Mouse (Mus musculus): ENCODE data around the gene Trim3.

The Trim3 gene

DNA sequence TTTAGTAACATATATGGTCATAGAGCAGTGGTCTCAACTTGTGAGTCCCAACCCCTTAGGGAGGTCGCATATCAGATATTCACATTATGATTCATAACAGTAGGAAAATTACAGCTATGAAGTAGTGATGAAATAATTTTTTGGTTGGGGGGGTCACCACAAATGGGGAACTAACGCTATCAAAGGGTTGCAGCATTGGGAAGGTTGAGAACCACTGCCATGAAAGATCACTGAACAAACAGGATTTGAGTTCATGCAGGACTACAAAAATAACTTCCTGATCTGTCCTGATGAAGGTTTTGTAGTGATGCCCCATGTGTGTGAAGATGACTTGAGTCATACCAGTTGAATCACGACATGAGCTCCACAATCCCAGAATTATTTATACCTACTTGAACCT is 24.9 kb downstream of the Trim3 start:
- DNase-seq (ENCODE audit: low spot score in 2 of 2) = no peak

GRCm38 (mm10) chr7:105602860-105603623 is 30.3 kb downstream of the Trim3 start:
- peak; percentile 18 to 43 for DNase-seq (ENCODE audit: low spot score in 2 of 2)

GRCm38 (mm10) chr7:105590097-105590496 is 43.3 kb downstream of the Trim3 start:
- no peak for DNase-seq (ENCODE audit: low spot score in 2 of 2)

- DNase-seq (ENCODE audit: low spot score in 2 of 2) = no peak
Observed at GRCm38 (mm10) chr7:105588325-105588912, 45.0 kb downstream of the Trim3 start.

GRCm38 (mm10) chr7:105581959-105582358 is 51.4 kb downstream of the Trim3 start:
- no peak for DNase-seq (ENCODE audit: low spot score in 2 of 2)

GRCm38 (mm10) chr7:105581094-105581703 is 52.2 kb downstream of the Trim3 start, which contains the start of gene Apbb1:
Gene Apbb1, minus strand, starts transcription at chr7:105581653.
- peak; percentile 26 to 48 for DNase-seq (ENCODE audit: low spot score in 2 of 2)

GRCm38 (mm10) chr7:105580627-105581089 is 52.7 kb downstream of the Trim3 start:
- no peak for DNase-seq (ENCODE audit: low spot score in 2 of 2)

DNA sequence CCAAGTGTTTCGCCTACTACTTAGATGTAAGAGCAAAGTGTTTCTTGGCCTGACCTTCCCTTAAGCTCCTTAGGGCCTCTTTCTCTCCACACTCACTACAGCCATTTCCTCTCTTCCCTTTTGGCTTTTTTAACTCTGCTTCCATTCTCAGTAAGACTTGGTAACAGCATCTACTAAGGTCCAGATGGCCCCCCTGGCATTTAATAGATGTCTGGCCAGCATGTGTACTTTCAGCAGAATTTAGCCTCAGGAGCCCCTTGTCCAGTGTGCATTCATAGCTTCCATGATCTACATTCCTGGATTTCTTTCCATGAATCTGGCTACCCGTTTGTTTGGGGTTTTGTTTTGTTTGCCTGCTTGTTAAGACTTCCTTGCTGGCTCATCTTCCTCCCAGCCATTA is 54.9 kb downstream of the Trim3 start:
- DNase-seq (ENCODE audit: low spot score in 2 of 2) = no peak

DNA sequence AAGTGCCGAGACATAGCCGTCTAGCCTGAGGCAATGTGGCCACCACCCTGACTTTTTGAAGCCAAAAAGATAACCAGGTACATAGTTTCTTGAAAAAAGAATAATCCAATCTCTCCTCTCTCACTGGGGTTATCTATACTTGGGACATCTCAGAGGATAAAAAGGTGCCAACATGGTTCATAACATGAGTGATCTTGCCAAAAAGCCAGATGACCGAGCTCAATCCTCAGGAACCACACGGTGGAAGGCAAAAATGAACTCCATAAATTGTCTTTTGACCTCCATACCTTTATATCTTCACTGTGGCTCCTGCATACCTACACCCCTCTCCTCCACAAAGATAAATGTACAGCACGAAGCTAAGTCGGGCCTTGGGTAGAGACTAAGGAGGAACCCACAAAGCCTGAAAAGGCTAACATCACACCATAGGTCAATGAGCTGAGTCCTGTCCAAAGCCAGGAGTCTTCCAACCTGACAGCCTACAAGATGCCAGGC is 55.9 kb downstream of the Trim3 start:
- no peak for DNase-seq (ENCODE audit: low spot score in 2 of 2)

DNA sequence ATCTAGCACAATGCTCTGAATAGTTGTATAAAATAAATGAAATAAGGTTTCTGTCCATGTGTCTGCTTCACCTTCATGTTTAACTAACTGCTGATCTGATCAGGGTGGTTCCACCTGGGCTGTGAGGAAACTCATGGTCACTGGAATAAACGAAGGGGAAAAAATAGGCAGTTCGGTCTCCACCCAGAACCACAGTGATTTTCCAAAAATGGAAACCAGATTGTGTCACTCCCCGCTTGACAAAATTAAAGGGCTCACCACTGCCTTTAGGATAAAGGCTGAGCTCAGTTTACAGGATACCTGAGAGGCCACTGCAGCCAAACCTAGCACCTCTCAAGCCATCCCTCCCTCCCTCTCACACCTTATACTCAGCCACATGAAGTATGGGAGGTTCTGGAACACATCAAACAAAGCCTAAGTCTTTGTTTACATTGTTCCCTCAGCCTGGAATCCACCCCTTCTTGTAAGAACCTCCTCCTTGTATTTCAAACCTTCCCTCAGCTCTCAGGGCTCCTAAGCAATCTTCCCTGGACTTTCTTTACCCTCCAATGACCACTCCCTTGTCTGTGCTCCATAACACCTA is 57.1 kb downstream of the Trim3 start:
- no peak for DNase-seq (ENCODE audit: low spot score in 2 of 2)

DNA sequence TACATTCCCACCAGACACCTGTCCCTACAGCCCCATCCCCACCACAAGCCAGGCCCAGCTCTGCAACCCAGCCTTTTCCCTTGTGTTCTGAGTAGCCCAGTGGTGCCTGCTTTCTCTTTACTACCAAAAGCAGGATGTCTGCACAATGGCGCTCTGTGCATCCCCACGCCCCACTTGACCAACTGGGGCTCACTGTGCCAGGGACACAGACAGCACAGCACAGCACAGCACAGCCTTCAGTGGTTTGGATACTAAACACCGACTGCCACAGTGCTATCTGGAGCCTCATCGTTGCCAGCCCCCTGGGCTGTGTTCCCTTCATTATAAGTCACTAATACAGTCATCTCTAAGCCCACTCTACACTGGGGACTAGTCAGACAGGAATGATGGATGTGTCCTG is 58.8 kb downstream of the Trim3 start:
- no peak for DNase-seq (ENCODE audit: low spot score in 2 of 2)

GRCm38 (mm10) chr7:105572949-105573348 is 60.4 kb downstream of the Trim3 start:
- DNase-seq (ENCODE audit: low spot score in 2 of 2) = no peak

GRCm38 (mm10) chr7:105570756-105571155 is 62.6 kb downstream of the Trim3 start:
- DNase-seq (ENCODE audit: low spot score in 2 of 2) = no peak

DNA sequence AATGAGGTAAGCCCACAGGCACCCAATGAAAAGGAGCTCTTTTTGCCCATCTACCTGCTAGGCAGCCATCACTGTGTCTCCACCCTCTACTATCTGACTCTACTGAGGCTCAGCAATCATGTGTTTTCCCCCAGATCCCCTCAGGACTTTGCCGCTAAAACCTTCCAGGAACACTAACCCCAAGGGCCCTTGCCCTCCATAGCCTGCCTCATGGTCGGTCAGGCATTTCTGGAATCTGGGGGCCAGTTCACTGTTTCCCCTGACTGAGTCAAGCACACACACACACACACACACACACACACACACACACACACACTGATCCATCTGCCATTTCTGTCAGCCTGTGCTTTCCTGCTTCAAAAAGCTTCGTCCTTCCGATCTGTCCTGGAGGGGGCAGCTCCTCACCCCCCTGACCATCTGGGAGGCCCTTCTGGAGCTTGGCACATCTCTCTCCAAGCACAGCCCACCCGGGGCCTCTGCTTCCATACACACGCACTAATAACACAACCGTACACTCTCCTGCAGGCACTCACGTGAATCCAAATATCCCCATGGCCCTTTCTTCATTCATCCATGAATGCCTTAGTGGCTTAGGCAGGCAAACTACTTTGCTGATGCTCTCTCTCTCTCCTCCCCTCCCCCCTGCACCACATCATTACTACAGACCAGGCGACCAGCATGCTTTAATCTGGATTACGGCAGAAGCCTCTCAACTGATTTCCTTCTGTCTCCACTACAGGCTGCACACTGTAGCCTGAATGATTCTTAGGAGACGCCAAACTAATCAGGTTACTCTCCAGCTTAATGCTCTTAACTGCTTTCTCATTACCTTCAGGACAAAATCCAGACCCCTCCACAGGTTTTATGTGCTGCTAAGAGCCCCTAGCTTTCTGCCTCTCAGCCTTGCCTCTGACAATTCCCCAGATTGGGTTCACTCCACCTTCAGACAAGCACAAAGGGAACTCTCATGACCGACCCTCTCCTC is 63.6 kb downstream of the Trim3 start:
- DNase-seq (ENCODE audit: low spot score in 2 of 2) = no peak

- no peak for DNase-seq (ENCODE audit: low spot score in 2 of 2)
Observed at GRCm38 (mm10) chr7:105568988-105569471, 64.3 kb downstream of the Trim3 start.

DNA sequence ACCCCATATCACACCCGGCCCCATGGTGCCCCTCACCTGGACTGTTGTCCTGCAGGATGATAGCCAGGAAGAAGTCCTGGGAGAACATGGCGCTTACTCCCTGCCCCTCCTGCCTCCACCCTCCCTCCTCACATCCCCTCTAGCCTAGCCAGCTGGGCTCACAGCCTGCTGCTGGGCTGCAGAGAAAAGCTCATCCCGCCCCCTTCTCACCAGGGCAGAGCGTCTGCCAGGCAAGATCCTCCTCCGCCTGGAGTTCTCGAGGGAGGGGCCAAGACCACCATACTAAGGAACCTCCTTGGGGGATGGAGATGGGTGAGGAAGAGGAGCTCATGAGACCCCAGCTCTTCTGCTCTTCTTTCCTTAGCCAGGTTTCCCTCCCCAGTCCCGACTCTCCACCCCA is 64.8 kb downstream of the Trim3 start:
- DNase-seq (ENCODE audit: low spot score in 2 of 2) = no peak

GRCm38 (mm10) chr7:105565071-105565836 is 68.1 kb downstream of the Trim3 start:
- no peak for DNase-seq (ENCODE audit: low spot score in 2 of 2)

DNA sequence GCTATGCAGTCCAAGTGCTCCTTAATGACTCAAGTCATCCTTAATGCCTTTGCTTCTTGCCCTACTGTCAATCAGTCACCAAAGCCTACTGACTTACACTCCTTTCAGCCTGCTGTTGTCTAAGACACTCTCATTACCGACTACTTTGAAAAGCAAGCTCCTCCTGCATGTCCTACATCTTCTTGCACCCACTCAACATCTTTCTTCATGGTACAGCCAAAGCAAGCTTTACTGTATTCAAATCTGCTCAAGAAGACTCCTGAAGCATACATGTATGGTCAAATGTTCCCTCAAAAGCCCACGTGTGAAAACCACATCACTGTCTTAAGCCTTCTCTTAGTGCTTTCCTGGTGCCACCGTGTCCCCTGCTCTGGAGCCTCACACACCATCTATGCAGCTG is 70.0 kb downstream of the Trim3 start:
- DNase-seq (ENCODE audit: low spot score in 2 of 2) = peak in 1 of 2 experiments; percentile 11

GRCm38 (mm10) chr7:105562317-105562716 is 71.1 kb downstream of the Trim3 start:
- no peak for DNase-seq (ENCODE audit: low spot score in 2 of 2)

- DNase-seq (ENCODE audit: low spot score in 2 of 2) = peak in 1 of 2 experiments; percentile 7
Observed at GRCm38 (mm10) chr7:105559016-105559415, 74.4 kb downstream of the Trim3 start.
